Comparison of ENCODE assay signal across 18 mouse cellular contexts in the genomic region with DNA sequence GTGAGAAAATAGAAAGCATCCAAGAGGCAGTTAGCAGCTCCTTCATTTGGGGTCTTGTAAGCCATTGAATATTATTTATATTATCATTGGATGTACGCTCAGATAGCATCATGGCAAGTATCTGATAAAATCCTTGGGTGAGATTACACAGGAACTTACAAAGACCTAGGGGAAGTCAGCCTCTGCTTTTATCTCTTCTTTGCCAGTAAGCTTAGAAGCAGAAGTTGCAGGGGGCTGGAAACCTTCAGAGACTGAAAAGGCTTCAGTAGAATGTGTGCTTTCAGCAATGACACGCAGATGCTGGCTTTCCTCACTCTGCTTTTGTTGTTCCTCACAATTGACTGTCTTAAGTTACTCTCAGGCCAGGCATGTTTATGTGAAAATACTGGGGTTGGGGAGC.
DNase-seq lines count a peak whose midpoint lies in the region; ATAC-seq and TF ChIP-seq lines count a peak whose summit lies in the region.
"Had no signal": no experiment of that assay in that cellular context is flagged by ENCODE, and none has a peak within 500 bp of the region (broad histone marks: within the 10 kb centered on the region; RNA-seq: fewer than 3 reads in every experiment).

No protein-coding gene starts in this region.

- H3K36me3 ChIP-seq in forebrain, postnatal 0 days (ENCODE audit: insufficient read depth): no peaks in the 10 kb centered on the region
- no peaks in the 10 kb centered on the region for H3K36me3 ChIP-seq in forebrain, embryonic 13.5 days (ENCODE audit: poor library complexity, severe bottlenecking)
- no peaks in the 10 kb centered on the region for H3K36me3 ChIP-seq in kidney, embryonic 15.5 days
- H3K36me3 ChIP-seq: heart, embryonic 15.5 days; hindbrain, embryonic 13.5 days had no signal

- no peak overlapping the region for H3K4me3 ChIP-seq in forebrain, postnatal 0 days (ENCODE audit: low read depth, low read length)
- H3K4me3 ChIP-seq in forebrain, embryonic 13.5 days: no peak overlapping the region
- no peak overlapping the region for H3K4me3 ChIP-seq in kidney, embryonic 15.5 days (replicated peaks)
- H3K4me3 ChIP-seq: heart, adult 2 months; heart, embryonic 15.5 days; hindbrain, embryonic 13.5 days had no signal

- TF ChIP-seq CTCF in forebrain, postnatal 0 days (IDR thresholded peaks at IDR 0.05; ENCODE audit: low read depth): no peak

- 50% methylated on average over 2 of the region's 2 CpGs for WGBS in forebrain, postnatal 0 days
- WGBS in forebrain, embryonic 13.5 days: 68% methylated on average over 2 of the region's 2 CpGs
- WGBS in kidney, embryonic 15.5 days: 58% methylated on average over 2 of the region's 2 CpGs

- H3K27me3 ChIP-seq in forebrain, postnatal 0 days (ENCODE audit: insufficient read depth, low read length): no peaks in the 10 kb centered on the region
- no peaks in the 10 kb centered on the region for H3K27me3 ChIP-seq in forebrain, embryonic 13.5 days
- H3K27me3 ChIP-seq in kidney, embryonic 15.5 days: no peaks in the 10 kb centered on the region
- H3K27me3 ChIP-seq: heart, embryonic 15.5 days; hindbrain, embryonic 13.5 days had no signal

- no peaks in the 10 kb centered on the region for H3K9me3 ChIP-seq in forebrain, postnatal 0 days (ENCODE audit: low read length)
- H3K9me3 ChIP-seq in forebrain, embryonic 13.5 days (replicated peaks): no peaks in the 10 kb centered on the region
- no peaks in the 10 kb centered on the region for H3K9me3 ChIP-seq in kidney, embryonic 15.5 days (replicated peaks)
- H3K9me3 ChIP-seq: heart, embryonic 15.5 days; hindbrain, embryonic 13.5 days had no signal

- no peak overlapping the region for H3K9ac ChIP-seq in forebrain, postnatal 0 days
- H3K9ac ChIP-seq in forebrain, embryonic 13.5 days: no peak overlapping the region
- H3K9ac ChIP-seq in kidney, embryonic 15.5 days: no peak overlapping the region
- H3K9ac ChIP-seq: heart, embryonic 15.5 days; hindbrain, embryonic 13.5 days had no signal

- no peak overlapping the region for H3K4me2 ChIP-seq in forebrain, postnatal 0 days (ENCODE audit: low read depth)
- no peak overlapping the region for H3K4me2 ChIP-seq in forebrain, embryonic 13.5 days
- no peak overlapping the region for H3K4me2 ChIP-seq in kidney, embryonic 15.5 days
- H3K4me2 ChIP-seq: heart, embryonic 11.5 days; heart, embryonic 15.5 days; hindbrain, embryonic 13.5 days had no signal

- DNase-seq in embryo, embryonic 10 days (ENCODE audit: low spot score): peak; percentile 5
- DNase-seq in embryo, embryonic 10.5 days (ENCODE audit: low spot score): no peak
- no peak for DNase-seq in forebrain, postnatal 0 days
- DNase-seq in kidney, postnatal 14 days: peak; percentile 0
- no peak for DNase-seq in right cerebral cortex, adult 2 months (ENCODE audit: low spot score in 2 of 2)
- DNase-seq: adrenal gland, adult 2 months; adrenal gland, postnatal 25 days; cerebellum, adult 11 months; gastrocnemius, postnatal 14 days; heart, adult 2 months; heart, postnatal 14 days; kidney, adult 11 months had no signal

- ATAC-seq in forebrain, postnatal 0 days: no peak
- no peak for ATAC-seq in forebrain, embryonic 13.5 days
- no peak for ATAC-seq in kidney, embryonic 15.5 days (replicated peaks; ENCODE audit: low FRiP score)
- 0 out of 2 replicates have a peak, but pooled peaks have one; percentile 25 for ATAC-seq in megakaryocyte progenitor cell, adult 5-6 weeks (replicated peaks; ENCODE audit: poor library complexity)

- H3K4me1 ChIP-seq in forebrain, postnatal 0 days (ENCODE audit: insufficient read depth): no peaks in the 10 kb centered on the region
- no peaks in the 10 kb centered on the region for H3K4me1 ChIP-seq in forebrain, embryonic 13.5 days
- H3K4me1 ChIP-seq in kidney, embryonic 15.5 days: no peaks in the 10 kb centered on the region
- H3K4me1 ChIP-seq: heart, embryonic 15.5 days; hindbrain, embryonic 13.5 days had no signal

- peak overlapping the region; percentile 45; the same call in 1 of the 2 replicates for H3K27ac ChIP-seq in forebrain, postnatal 0 days (ENCODE audit: low read depth, low read length)
- no peak overlapping the region for H3K27ac ChIP-seq in forebrain, embryonic 13.5 days
- H3K27ac ChIP-seq in kidney, embryonic 15.5 days: no peak overlapping the region
- H3K27ac ChIP-seq: heart, adult 2 months; heart, embryonic 15.5 days; hindbrain, embryonic 13.5 days had no signal

Comparison
In these comparisons a context has a peak if more than half of its experiments do, and no peak if none do; other contexts are left out.
1. DNase-seq: peak in embryo, embryonic 10 days (single experiment) and kidney, postnatal 14 days (single experiment); none in embryo, embryonic 10.5 days (single experiment), forebrain, postnatal 0 days (single experiment) and right cerebral cortex, adult 2 months (0 of 2).